11 mouse cellular contexts compared by ENCODE assay signal in genomic region chr8:127774642-127775041, GRCm38 (mm10).
DNase-seq lines count a peak whose midpoint lies in the region; ATAC-seq and TF ChIP-seq lines count a peak whose summit lies in the region.
"Had no signal": no experiment of that assay in that cellular context is flagged by ENCODE, and none has a peak within 500 bp of the region (broad histone marks: within the 10 kb centered on the region; RNA-seq: fewer than 3 reads in every experiment).

No protein-coding gene starts in this region.

- no peak overlapping the region for H3K9ac ChIP-seq in midbrain, embryonic 13.5 days (replicated peaks)
- no peak overlapping the region for H3K9ac ChIP-seq in liver, postnatal 0 days (replicated peaks)
- H3K9ac ChIP-seq: limb, embryonic 13.5 days; midbrain, embryonic 12.5 days had no signal

- TF ChIP-seq CTCF in liver, postnatal 0 days (IDR thresholded peaks at IDR 0.05; ENCODE audit: low read depth) = no peak

- H3K27ac ChIP-seq in midbrain, embryonic 13.5 days = no peak overlapping the region
- H3K27ac ChIP-seq in liver, postnatal 0 days (ENCODE audit: low read depth) = no peak overlapping the region
- H3K27ac ChIP-seq: limb, embryonic 13.5 days; midbrain, embryonic 12.5 days had no signal

- WGBS in midbrain, embryonic 13.5 days = 48% methylated on average over 9 of the region's 9 CpGs
- 87% methylated on average over 9 of the region's 9 CpGs for WGBS in liver, postnatal 0 days (ENCODE audit: insufficient replicate concordance)

- H3K9me3 ChIP-seq in midbrain, embryonic 13.5 days = no peaks in the 10 kb centered on the region
- no peaks in the 10 kb centered on the region for H3K9me3 ChIP-seq in liver, postnatal 0 days (ENCODE audit: low read length)
- H3K9me3 ChIP-seq: limb, embryonic 13.5 days; midbrain, embryonic 12.5 days had no signal

- DNase-seq in embryo, embryonic 10 days (ENCODE audit: low spot score) = peak; percentile 19
- no peak for DNase-seq in embryo, embryonic 11 days
- DNase-seq in R1 (ENCODE audit: low read depth, low spot score) = peak; percentile 80
- DNase-seq in layer of hippocampus, adult 11-12 months (ENCODE audit: low spot score) = peak; percentile 46
- DNase-seq in urinary bladder, adult 18-20 months (ENCODE audit: low spot score in 2 of 2) = no peak
- no peak for DNase-seq in liver, postnatal 0 days
- no peak for DNase-seq in thymus, postnatal 36 days
- DNase-seq: gastrocnemius, postnatal 25 days had no signal

- no peak overlapping the region for H3K4me3 ChIP-seq in midbrain, embryonic 13.5 days (replicated peaks)
- no peak overlapping the region for H3K4me3 ChIP-seq in liver, postnatal 0 days (ENCODE audit: low read depth, low read length)
- H3K4me3 ChIP-seq: limb, embryonic 13.5 days; midbrain, embryonic 12.5 days had no signal

- TF ChIP-seq EP300 in liver, postnatal 0 days (IDR thresholded peaks at IDR 0.05; ENCODE audit: low read depth) = no peak

- ATAC-seq in midbrain, embryonic 13.5 days = peak; percentile 51; the same call in 1 of the 2 replicates
- ATAC-seq in liver, postnatal 0 days = no peak

- H3K4me2 ChIP-seq in midbrain, embryonic 13.5 days (replicated peaks) = no peak overlapping the region
- H3K4me2 ChIP-seq in liver, postnatal 0 days (ENCODE audit: low read depth, low read length) = no peak overlapping the region
- H3K4me2 ChIP-seq: limb, embryonic 13.5 days; midbrain, embryonic 12.5 days had no signal

- no peaks in the 10 kb centered on the region for H3K27me3 ChIP-seq in midbrain, embryonic 13.5 days
- H3K27me3 ChIP-seq in liver, postnatal 0 days (ENCODE audit: insufficient read depth, low read length) = no peaks in the 10 kb centered on the region
- H3K27me3 ChIP-seq: limb, embryonic 13.5 days had no signal

- no peaks in the 10 kb centered on the region for H3K36me3 ChIP-seq in midbrain, embryonic 13.5 days
- H3K36me3 ChIP-seq in liver, postnatal 0 days (replicated peaks; ENCODE audit: insufficient read depth, low read length) = no peaks in the 10 kb centered on the region
- H3K36me3 ChIP-seq: limb, embryonic 13.5 days; midbrain, embryonic 12.5 days had no signal

- H3K4me1 ChIP-seq in midbrain, embryonic 13.5 days (replicated peaks) = peaks cover 24% of the 10 kb centered on the region
- H3K4me1 ChIP-seq in liver, postnatal 0 days (ENCODE audit: insufficient read depth) = no peaks in the 10 kb centered on the region

Comparison
In these comparisons a context has a peak if more than half of its experiments do, and no peak if none do; other contexts are left out.
1. DNase-seq: peak in embryo, embryonic 10 days (single experiment), R1 (single experiment) and layer of hippocampus, adult 11-12 months (single experiment); none in embryo, embryonic 11 days (single experiment), urinary bladder, adult 18-20 months (0 of 2), liver, postnatal 0 days (single experiment) and thymus, postnatal 36 days (0 of 2).